Mouse (Mus musculus): ENCODE measurements around the gene Tcf7l2. TPM values are rescaled to one million over a fixed set of nuclear protein-coding genes. Genes with fewer than 3 reads are reported as not detected.

Tcf7l2 gene
- polyA plus RNA-seq, 1 experiment from 2014 or later = 729 TPM

GRCm38 (mm10) chr19:55789838-55790237, 48.2 kb downstream of the Tcf7l2 start:
- ATAC-seq (replicated peaks) = no peak
- H3K27ac ChIP-seq = no peak overlapping the region
- no peak overlapping the region for H3K9ac ChIP-seq
- H3K4me2 ChIP-seq = no peak overlapping the region
- H3K36me3 ChIP-seq (replicated peaks) = no peaks in the 10 kb centered on the region
- H3K4me1 ChIP-seq = peaks cover 66% of the 10 kb centered on the region
- no peak overlapping the region for H3K4me3 ChIP-seq
- H3K9me3 ChIP-seq = no peaks in the 10 kb centered on the region
- WGBS = 26% methylated on average over 3 of the region's 3 CpGs
- H3K27me3 ChIP-seq (replicated peaks) = no peaks in the 10 kb centered on the region

GRCm38 (mm10) chr19:55791293-55791692, 49.7 kb downstream of the Tcf7l2 start:
- Histone ChIP-seq H3K9ac (no peak overlapping the region), H3K36me3 (replicated peaks) (no peaks in the 10 kb centered on the region), H3K27ac (no peak overlapping the region), H3K9me3 (no peaks in the 10 kb centered on the region), H3K4me3 (no peak overlapping the region), H3K4me2 (no peak overlapping the region), H3K4me1 (peaks cover 62% of the 10 kb centered on the region), H3K27me3 (replicated peaks) (no peaks in the 10 kb centered on the region)
- ATAC-seq (replicated peaks) = no peak
- WGBS = 87% methylated on average over 6 of the region's 6 CpGs

GRCm38 (mm10) chr19:55791886-55792285, 50.3 kb downstream of the Tcf7l2 start:
- ATAC-seq (replicated peaks) = no peak
- Histone ChIP-seq H3K4me3 (no peak overlapping the region), H3K4me1 (peaks cover 66% of the 10 kb centered on the region), H3K36me3 (replicated peaks) (no peaks in the 10 kb centered on the region), H3K9ac (no peak overlapping the region), H3K9me3 (no peaks in the 10 kb centered on the region), H3K27ac (no peak overlapping the region), H3K4me2 (no peak overlapping the region), H3K27me3 (replicated peaks) (no peaks in the 10 kb centered on the region)
- 92% methylated on average over 6 of the region's 6 CpGs for WGBS

GRCm38 (mm10) chr19:55792571-55792970, 51.0 kb downstream of the Tcf7l2 start:
- no peak overlapping the region for H3K9ac ChIP-seq
- H3K4me1 ChIP-seq = peaks cover 70% of the 10 kb centered on the region
- no peaks in the 10 kb centered on the region for H3K36me3 ChIP-seq (replicated peaks)
- H3K27me3 ChIP-seq (replicated peaks) = no peaks in the 10 kb centered on the region
- 0 out of 2 replicates have a peak, but pooled peaks have one; percentile 26 for ATAC-seq (replicated peaks)
- no peaks in the 10 kb centered on the region for H3K9me3 ChIP-seq
- no peak overlapping the region for H3K4me2 ChIP-seq
- H3K27ac ChIP-seq = peak overlapping the region; percentile 22; the same call in 1 of the 2 replicates
- H3K4me3 ChIP-seq = no peak overlapping the region
- WGBS = 44% methylated on average over 5 of the region's 5 CpGs

GRCm38 (mm10) chr19:55793029-55793428, 51.4 kb downstream of the Tcf7l2 start:
- no peak overlapping the region for H3K4me2 ChIP-seq
- no peak for ATAC-seq (replicated peaks)
- H3K27ac ChIP-seq = peak overlapping the region; percentile 22; the same call in 1 of the 2 replicates
- no peaks in the 10 kb centered on the region for H3K36me3 ChIP-seq (replicated peaks)
- 83% methylated on average over 4 of the region's 4 CpGs for WGBS
- H3K4me1 ChIP-seq = peaks cover 70% of the 10 kb centered on the region
- H3K9me3 ChIP-seq = no peaks in the 10 kb centered on the region
- H3K4me3 ChIP-seq = no peak overlapping the region
- H3K27me3 ChIP-seq (replicated peaks) = no peaks in the 10 kb centered on the region
- H3K9ac ChIP-seq = no peak overlapping the region

- H3K4me3 ChIP-seq = no peak overlapping the region
- H3K9ac ChIP-seq = no peak overlapping the region
- H3K36me3 ChIP-seq (replicated peaks) = no peaks in the 10 kb centered on the region
- peaks cover 58% of the 10 kb centered on the region for H3K4me1 ChIP-seq
- no peak for ATAC-seq (replicated peaks)
- H3K27ac ChIP-seq = no peak overlapping the region
- WGBS = 49% methylated on average over 8 of the region's 8 CpGs
- H3K4me2 ChIP-seq = no peak overlapping the region
- H3K9me3 ChIP-seq = no peaks in the 10 kb centered on the region
- H3K27me3 ChIP-seq (replicated peaks) = no peaks in the 10 kb centered on the region
These were observed 52.8 kb downstream of the Tcf7l2 start for GRCm38 (mm10) chr19:55794194-55794945.

- WGBS = 97% methylated on average over 5 of the region's 5 CpGs
- no peak for ATAC-seq (replicated peaks)
- Histone ChIP-seq H3K36me3 (replicated peaks) (no peaks in the 10 kb centered on the region), H3K27me3 (replicated peaks) (no peaks in the 10 kb centered on the region), H3K4me1 (peaks cover 55% of the 10 kb centered on the region), H3K4me2 (no peak overlapping the region), H3K27ac (no peak overlapping the region), H3K4me3 (no peak overlapping the region), H3K9me3 (no peaks in the 10 kb centered on the region), H3K9ac (no peak overlapping the region)
These were observed 53.3 kb downstream of the Tcf7l2 start for GRCm38 (mm10) chr19:55794946-55795340.

GRCm38 (mm10) chr19:55795349-55795748, 53.7 kb downstream of the Tcf7l2 start:
- Histone ChIP-seq H3K27me3 (replicated peaks) (no peaks in the 10 kb centered on the region), H3K4me3 (no peak overlapping the region), H3K4me2 (no peak overlapping the region), H3K27ac (no peak overlapping the region), H3K36me3 (replicated peaks) (no peaks in the 10 kb centered on the region), H3K9ac (no peak overlapping the region), H3K9me3 (no peaks in the 10 kb centered on the region), H3K4me1 (peaks cover 52% of the 10 kb centered on the region)
- WGBS = 87% methylated on average over 7 of the region's 7 CpGs
- no peak for ATAC-seq (replicated peaks)

GRCm38 (mm10) chr19:55797834-55798233, 56.2 kb downstream of the Tcf7l2 start:
- ATAC-seq (replicated peaks) = no peak
- H3K27me3 ChIP-seq (replicated peaks) = no peaks in the 10 kb centered on the region
- no peak overlapping the region for H3K27ac ChIP-seq
- no peaks in the 10 kb centered on the region for H3K9me3 ChIP-seq
- H3K4me1 ChIP-seq = peaks cover 36% of the 10 kb centered on the region
- no peak overlapping the region for H3K4me3 ChIP-seq
- no peak overlapping the region for H3K4me2 ChIP-seq
- H3K9ac ChIP-seq = no peak overlapping the region
- no peaks in the 10 kb centered on the region for H3K36me3 ChIP-seq (replicated peaks)
- WGBS = 81% methylated on average over 3 of the region's 3 CpGs

- H3K4me3 ChIP-seq = no peak overlapping the region
- H3K9me3 ChIP-seq = no peaks in the 10 kb centered on the region
- H3K4me1 ChIP-seq = peaks cover 28% of the 10 kb centered on the region
- H3K27me3 ChIP-seq (replicated peaks) = no peaks in the 10 kb centered on the region
- H3K4me2 ChIP-seq = no peak overlapping the region
- H3K36me3 ChIP-seq (replicated peaks) = no peaks in the 10 kb centered on the region
- no peak overlapping the region for H3K9ac ChIP-seq
- no peak for ATAC-seq (replicated peaks)
- no peak overlapping the region for H3K27ac ChIP-seq
These were observed 57.8 kb downstream of the Tcf7l2 start for GRCm38 (mm10) chr19:55799411-55799810.

- Histone ChIP-seq H3K4me3 (no peak overlapping the region), H3K27me3 (replicated peaks) (no peaks in the 10 kb centered on the region), H3K9me3 (no peaks in the 10 kb centered on the region), H3K4me1 (peaks cover 28% of the 10 kb centered on the region), H3K36me3 (replicated peaks) (no peaks in the 10 kb centered on the region), H3K27ac (no peak overlapping the region), H3K9ac (no peak overlapping the region), H3K4me2 (no peak overlapping the region)
- WGBS = 92% methylated on average over 4 of the region's 4 CpGs
- no peak for ATAC-seq (replicated peaks)
These were observed 58.4 kb downstream of the Tcf7l2 start for GRCm38 (mm10) chr19:55800059-55800458.

- no peaks in the 10 kb centered on the region for H3K36me3 ChIP-seq (replicated peaks)
- no peaks in the 10 kb centered on the region for H3K27me3 ChIP-seq (replicated peaks)
- H3K4me2 ChIP-seq = no peak overlapping the region
- 70% methylated on average over 1 of the region's 1 CpGs for WGBS
- ATAC-seq (replicated peaks) = no peak
- no peak overlapping the region for H3K4me3 ChIP-seq
- no peaks in the 10 kb centered on the region for H3K9me3 ChIP-seq
- no peak overlapping the region for H3K9ac ChIP-seq
- H3K27ac ChIP-seq = no peak overlapping the region
- H3K4me1 ChIP-seq = peaks cover 30% of the 10 kb centered on the region
These were observed 61.5 kb downstream of the Tcf7l2 start for GRCm38 (mm10) chr19:55803121-55803520.

GRCm38 (mm10) chr19:55803797-55804196, 62.2 kb downstream of the Tcf7l2 start:
- Histone ChIP-seq H3K4me1 (peaks cover 30% of the 10 kb centered on the region), H3K4me2 (no peak overlapping the region), H3K27me3 (replicated peaks) (no peaks in the 10 kb centered on the region), H3K4me3 (no peak overlapping the region), H3K9ac (no peak overlapping the region), H3K36me3 (replicated peaks) (no peaks in the 10 kb centered on the region), H3K27ac (no peak overlapping the region), H3K9me3 (no peaks in the 10 kb centered on the region)
- no peak for ATAC-seq (replicated peaks)
- 88% methylated on average over 12 of the region's 12 CpGs for WGBS
